Mouse (Mus musculus) G1E (cell line): ENCODE results near the gene Jmjd1c.

ENCODE experiments used
- CTCF ChIP-seq: IDR thresholded peaks from 2 replicates; pipeline ENCODE4 v1.5.1; 2012; ENCODE audit warnings: low read depth, low read length, inconsistent platforms, mixed read lengths
- TAL1 ChIP-seq: conservative IDR thresholded peaks from 2 replicates; pipeline ENCODE4 v1.6.1; 2012; ENCODE audit warnings: low read depth, low read length, inconsistent platforms, mixed read lengths

- no peak for TF ChIP-seq CTCF
- TF ChIP-seq TAL1, result no peak
Measured at GRCm38 (mm10) chr10:67296482-67297152, 200.7 kb downstream of the Jmjd1c start.
